Mouse (Mus musculus) intestine, embryonic 14.5 days (tissue): ENCODE measurements at regions not wholly inside any gene's neighbourhood (a gene's known extent, or its start where the extent isn't known, plus 50 kb on each side); places are given as distances from the start of the nearest gene placed in this dataset.

ENCODE experiments used
- ATAC-seq: fragments of 200-750 bp; cut with Nextera tagmentation; replicated peaks from 2 replicates; pipeline ENCODE4 v1.8.0; 2017; ENCODE audit warnings: low read depth, moderate number of reproducible peaks, moderate TSS enrichment, moderate library complexity; ENCODE audit not compliant: low FRiP score, low TSS enrichment
- DNase-seq: peaks from one replicate; pipeline ENCODE4 v3.0.0-alpha.2; 2018; ENCODE audit warnings: low spot score
- H3K27ac ChIP-seq: fragments of 300-500 bp; sonication (generic); 2 replicates; pipeline ENCODE4 v1.5.1; 2014; ENCODE audit warnings: low read depth, mild to moderate bottlenecking, control low read depth
- H3K27me3 ChIP-seq: fragments of 300-500 bp; sonication (generic); replicated peaks from 2 replicates; pipeline ENCODE4 v1.6.1; 2014; ENCODE audit warnings: low read length, control low read depth; ENCODE audit not compliant: control insufficient read depth, insufficient read depth
- H3K36me3 ChIP-seq: fragments of 300-500 bp; sonication (generic); 2 replicates; pipeline ENCODE4 v1.6.1; 2014; ENCODE audit warnings: low read length, control low read depth; ENCODE audit not compliant: control insufficient read depth, insufficient read depth
- H3K4me1 ChIP-seq: fragments of 300-500 bp; sonication (generic); replicated peaks from 2 replicates; pipeline ENCODE4 v1.6.1; 2014; ENCODE audit warnings: low read length, control low read depth, mixed read lengths; ENCODE audit not compliant: control insufficient read depth, insufficient read depth
- H3K4me2 ChIP-seq: fragments of 300-500 bp; sonication (generic); 2 replicates; pipeline ENCODE4 v1.6.1; 2014; ENCODE audit warnings: low read length
- H3K4me3 ChIP-seq: fragments of 300-500 bp; sonication (generic); 2 replicates; pipeline ENCODE4 v1.5.1; 2014; ENCODE audit warnings: low read depth, low read length, control low read depth, mixed read lengths
- H3K9ac ChIP-seq: fragments of 300-500 bp; sonication (generic); 2 replicates; pipeline ENCODE4 v1.6.1; 2014; ENCODE audit warnings: mild to moderate bottlenecking, low read length
- H3K9me3 ChIP-seq: fragments of 300-500 bp; sonication (generic); 2 replicates; pipeline ENCODE4 v1.6.1; 2016; ENCODE audit warnings: low read length, control low read depth; ENCODE audit not compliant: control insufficient read depth
- WGBS: fragments of 180-500 bp; shearing (Covaris S2); extraction: QIAGEN DNeasy Blood & Tissue Kit; methylation state at CpG from one replicate; pipeline ENCODE4 v1.1.7; 2014; 5-methylcytosine and 5-hydroxymethylcytosine counted together

GRCm38 (mm10) chr1:106483008-106483407 is 231.1 kb downstream of the Bcl2 start:
- Histone ChIP-seq H3K36me3 (no peaks in the 10 kb centered on the region), H3K4me3 (no peak overlapping the region), H3K27ac (no peak overlapping the region), H3K9ac (no peak overlapping the region), H3K4me2 (no peak overlapping the region), H3K9me3 (no peaks in the 10 kb centered on the region), H3K4me1 (no peaks in the 10 kb centered on the region), H3K27me3 (no peaks in the 10 kb centered on the region)
- ATAC-seq: no peak
- DNase-seq: no peak
- 39% methylated on average over 3 of the region's 3 CpGs for WGBS

GRCm38 (mm10) chr1:106477670-106478355 is 236.3 kb downstream of the Bcl2 start:
- H3K27ac ChIP-seq: peak overlapping the region; percentile 67
- H3K27me3 ChIP-seq: no peaks in the 10 kb centered on the region
- DNase-seq: peak; percentile 63
- no peak overlapping the region for H3K4me3 ChIP-seq
- no peaks in the 10 kb centered on the region for H3K9me3 ChIP-seq
- no peak overlapping the region for H3K9ac ChIP-seq
- peak; percentile 95 for ATAC-seq
- H3K4me1 ChIP-seq: peaks cover 4% of the 10 kb centered on the region; the same call in 1 of the 2 replicates
- H3K36me3 ChIP-seq: no peaks in the 10 kb centered on the region
- WGBS: 55% methylated on average over 7 of the region's 7 CpGs
- no peak overlapping the region for H3K4me2 ChIP-seq

DNA sequence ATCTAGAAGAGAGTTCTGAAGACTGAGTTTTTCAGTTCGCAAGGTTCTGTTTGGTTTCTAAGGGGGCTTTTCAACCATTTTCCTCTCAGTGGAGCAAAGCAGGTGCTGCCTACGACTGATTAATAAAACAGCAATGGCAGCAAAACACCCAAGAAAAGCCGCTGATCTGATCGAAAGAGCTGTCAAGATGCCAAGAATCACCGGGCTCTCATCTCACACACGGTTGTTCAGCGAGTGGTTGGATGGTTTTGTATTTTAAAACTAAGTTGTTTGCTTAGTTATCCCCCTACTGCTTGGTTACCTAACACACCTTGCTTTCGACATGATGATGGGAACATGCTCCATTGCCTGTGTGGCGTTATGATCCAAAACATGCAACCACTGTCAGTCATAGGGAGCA is 246.1 kb downstream of the Bcl2 start:
- Histone ChIP-seq H3K36me3 (no peaks in the 10 kb centered on the region), H3K4me1 (no peaks in the 10 kb centered on the region), H3K9ac (no peak overlapping the region), H3K4me2 (no peak overlapping the region), H3K27ac (no peak overlapping the region), H3K27me3 (no peaks in the 10 kb centered on the region), H3K4me3 (no peak overlapping the region), H3K9me3 (no peaks in the 10 kb centered on the region)
- 92% methylated on average over 9 of the region's 9 CpGs for WGBS
- DNase-seq (no peak), ATAC-seq (no peak)

DNA sequence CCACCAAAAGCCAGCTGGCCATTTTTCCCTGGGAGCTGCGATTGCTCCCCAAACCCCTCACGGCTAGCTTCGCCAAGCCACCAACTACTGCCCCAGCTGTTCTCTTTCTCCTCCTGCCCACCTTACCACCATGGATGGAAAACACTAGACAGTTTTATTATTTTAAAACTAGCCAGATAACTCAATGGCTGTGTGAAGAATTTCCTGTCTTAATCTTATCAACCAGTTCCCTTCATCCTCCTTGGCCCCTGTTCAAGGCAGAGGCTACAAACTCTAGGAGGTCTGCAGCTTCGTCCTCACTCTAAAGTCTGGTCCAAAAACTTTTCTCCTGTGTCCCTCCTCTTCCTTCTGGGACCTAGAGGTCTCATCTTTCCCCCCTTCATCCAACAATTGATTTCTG is 247.4 kb downstream of the Bcl2 start:
- ATAC-seq: no peak
- H3K36me3 ChIP-seq: no peaks in the 10 kb centered on the region
- no peaks in the 10 kb centered on the region for H3K4me1 ChIP-seq
- no peak overlapping the region for H3K4me3 ChIP-seq
- WGBS: 76% methylated on average over 4 of the region's 4 CpGs
- no peak for DNase-seq
- H3K27ac ChIP-seq: no peak overlapping the region
- H3K9ac ChIP-seq: no peak overlapping the region
- H3K4me2 ChIP-seq: no peak overlapping the region
- H3K27me3 ChIP-seq: no peaks in the 10 kb centered on the region
- no peaks in the 10 kb centered on the region for H3K9me3 ChIP-seq

- Histone ChIP-seq H3K9ac (no peak overlapping the region), H3K4me1 (no peaks in the 10 kb centered on the region), H3K4me3 (no peak overlapping the region), H3K36me3 (no peaks in the 10 kb centered on the region), H3K4me2 (no peak overlapping the region), H3K27ac (no peak overlapping the region), H3K27me3 (no peaks in the 10 kb centered on the region), H3K9me3 (no peaks in the 10 kb centered on the region)
- ATAC-seq (no peak), DNase-seq (no peak)
- WGBS: 49% methylated on average over 8 of the region's 8 CpGs
These were observed 248.1 kb downstream of the Bcl2 start for GRCm38 (mm10) chr1:106465977-106466302.

DNA sequence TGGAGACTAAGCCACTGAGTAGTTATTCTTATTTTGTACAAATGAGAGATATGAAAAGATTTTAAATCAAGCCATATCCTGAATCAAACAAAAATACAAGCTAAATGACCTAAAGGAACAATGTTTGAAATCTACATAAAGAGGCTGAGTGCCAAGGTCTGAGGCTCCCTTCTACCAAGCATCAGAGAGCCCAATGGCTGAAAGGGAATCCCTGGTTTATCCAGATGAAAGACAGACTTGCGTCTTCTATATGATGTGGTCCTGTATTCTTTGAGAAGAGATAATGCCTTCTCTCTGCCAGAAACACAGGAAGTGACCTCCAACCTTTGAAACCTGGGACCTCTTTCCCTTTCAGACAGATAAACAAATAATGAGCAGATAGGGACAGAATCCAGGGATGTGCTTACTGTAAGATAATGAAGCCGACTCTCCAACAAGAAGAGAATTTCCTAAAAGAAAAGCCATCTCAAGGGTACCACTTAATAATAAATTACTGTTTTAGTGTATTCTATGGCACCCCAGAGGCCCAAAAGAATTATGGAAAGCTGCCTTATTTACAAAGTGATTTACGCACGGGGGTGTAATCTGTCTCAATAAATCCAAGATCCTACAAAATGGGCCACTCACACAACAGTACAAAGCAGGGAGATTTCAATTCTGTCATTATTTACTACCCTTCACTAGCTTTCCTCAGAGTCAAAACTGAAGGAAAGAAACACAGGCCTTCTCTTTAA is 248.7 kb downstream of the Bcl2 start:
- Histone ChIP-seq H3K4me1 (no peaks in the 10 kb centered on the region), H3K4me3 (no peak overlapping the region), H3K36me3 (no peaks in the 10 kb centered on the region), H3K4me2 (no peak overlapping the region), H3K27me3 (no peaks in the 10 kb centered on the region), H3K27ac (no peak overlapping the region), H3K9ac (no peak overlapping the region), H3K9me3 (no peaks in the 10 kb centered on the region)
- DNase-seq: no peak
- WGBS: 28% methylated on average over 4 of the region's 4 CpGs
- no peak for ATAC-seq

- no peak for DNase-seq
- Histone ChIP-seq H3K9ac (no peak overlapping the region), H3K4me3 (no peak overlapping the region), H3K4me2 (no peak overlapping the region), H3K4me1 (no peaks in the 10 kb centered on the region), H3K36me3 (no peaks in the 10 kb centered on the region), H3K27ac (no peak overlapping the region), H3K27me3 (no peaks in the 10 kb centered on the region), H3K9me3 (no peaks in the 10 kb centered on the region)
- WGBS: 42% methylated on average over 2 of the region's 2 CpGs
- no peak for ATAC-seq
These were observed 249.3 kb downstream of the Bcl2 start for GRCm38 (mm10) chr1:106464726-106465125.

GRCm38 (mm10) chr1:106462595-106462994 is 251.5 kb downstream of the Bcl2 start:
- no peaks in the 10 kb centered on the region for H3K9me3 ChIP-seq
- ATAC-seq (no peak), DNase-seq (no peak)
- no peak overlapping the region for H3K4me3 ChIP-seq
- H3K9ac ChIP-seq: no peak overlapping the region
- H3K36me3 ChIP-seq: no peaks in the 10 kb centered on the region
- H3K4me1 ChIP-seq: no peaks in the 10 kb centered on the region
- no peaks in the 10 kb centered on the region for H3K27me3 ChIP-seq
- H3K27ac ChIP-seq: no peak overlapping the region
- H3K4me2 ChIP-seq: no peak overlapping the region

DNA sequence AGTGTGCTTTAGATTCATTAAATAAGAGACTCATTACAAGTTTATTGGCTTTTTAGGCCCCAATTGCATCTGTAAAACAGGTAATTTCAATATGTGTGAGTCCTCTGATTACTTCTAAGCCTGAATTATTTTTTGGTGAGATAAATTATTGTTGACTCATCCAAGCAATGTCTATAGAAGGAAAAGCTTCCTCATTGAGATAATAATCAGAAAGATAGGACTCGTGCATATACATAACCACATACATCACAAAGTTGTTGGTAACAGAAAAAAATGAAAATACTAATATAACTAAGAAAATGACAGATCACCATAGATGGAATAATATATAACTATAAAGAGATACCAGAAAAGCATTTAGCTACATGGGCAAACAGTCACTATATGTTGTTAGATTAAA is 252.0 kb downstream of the Bcl2 start:
- Histone ChIP-seq H3K4me1 (no peaks in the 10 kb centered on the region), H3K27ac (no peak overlapping the region), H3K9me3 (no peaks in the 10 kb centered on the region), H3K27me3 (no peaks in the 10 kb centered on the region), H3K4me2 (no peak overlapping the region), H3K4me3 (no peak overlapping the region), H3K36me3 (no peaks in the 10 kb centered on the region), H3K9ac (no peak overlapping the region)
- DNase-seq (no peak), ATAC-seq (no peak)
- WGBS: 91% methylated on average over 1 of the region's 1 CpGs
